Mouse (Mus musculus): ENCODE measurements around the gene Btn1a1.
A peak's percentile ranks its signal among the peaks of the same experiment; 100 is the strongest.

The Btn1a1 gene

DNA sequence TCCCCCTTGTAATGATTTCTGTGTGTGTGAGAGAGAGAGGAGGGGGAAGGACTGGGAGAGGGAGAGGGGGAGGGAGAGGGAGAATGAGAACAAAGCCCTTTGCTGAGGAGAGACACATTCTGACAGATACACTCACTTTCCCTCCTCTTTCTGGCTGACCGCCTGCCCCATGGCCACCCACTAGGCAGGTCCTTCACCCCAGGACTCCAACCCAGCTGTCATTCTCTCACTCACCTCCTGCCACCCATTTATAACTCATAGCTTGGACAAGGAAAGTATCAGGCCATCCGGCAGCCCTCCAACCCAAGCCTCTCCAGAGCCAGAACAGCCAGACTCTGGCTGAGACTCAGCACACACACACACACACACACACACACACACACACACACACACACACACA, 10.0 kb upstream of the Btn1a1 start:
- DNase-seq, result no peak

DNA sequence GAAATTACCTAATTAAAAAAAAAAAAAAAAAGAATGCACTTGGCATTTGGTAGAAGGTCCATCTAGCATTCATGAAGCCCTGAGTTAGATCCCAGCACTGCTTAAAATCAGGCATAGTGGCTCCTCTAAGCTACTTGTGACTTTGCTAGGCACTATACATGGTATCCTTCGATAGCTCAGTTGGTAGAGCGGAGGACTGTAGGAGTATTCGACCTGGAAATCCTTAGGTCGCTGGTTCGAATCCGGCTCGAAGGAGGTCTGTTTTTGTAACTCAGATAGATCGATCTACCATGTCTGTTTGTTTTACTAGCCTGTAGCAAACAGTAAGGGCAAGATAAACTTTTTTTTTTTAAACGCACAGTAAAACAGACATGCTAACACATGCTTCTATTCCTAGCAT, 1.2 kb upstream of the Btn1a1 start:
- DNase-seq, result peak; percentile 70

GRCm38 (mm10) chr13:23466306-23466705, 605 bp upstream of the Btn1a1 start:
- DNase-seq, result no peak

GRCm38 (mm10) chr13:23464841-23465366, 797 bp downstream of the Btn1a1 start:
- peak; percentile 3 for DNase-seq

GRCm38 (mm10) chr13:23464224-23464637, 1.5 kb downstream of the Btn1a1 start:
- DNase-seq, result peak; percentile 38

DNA sequence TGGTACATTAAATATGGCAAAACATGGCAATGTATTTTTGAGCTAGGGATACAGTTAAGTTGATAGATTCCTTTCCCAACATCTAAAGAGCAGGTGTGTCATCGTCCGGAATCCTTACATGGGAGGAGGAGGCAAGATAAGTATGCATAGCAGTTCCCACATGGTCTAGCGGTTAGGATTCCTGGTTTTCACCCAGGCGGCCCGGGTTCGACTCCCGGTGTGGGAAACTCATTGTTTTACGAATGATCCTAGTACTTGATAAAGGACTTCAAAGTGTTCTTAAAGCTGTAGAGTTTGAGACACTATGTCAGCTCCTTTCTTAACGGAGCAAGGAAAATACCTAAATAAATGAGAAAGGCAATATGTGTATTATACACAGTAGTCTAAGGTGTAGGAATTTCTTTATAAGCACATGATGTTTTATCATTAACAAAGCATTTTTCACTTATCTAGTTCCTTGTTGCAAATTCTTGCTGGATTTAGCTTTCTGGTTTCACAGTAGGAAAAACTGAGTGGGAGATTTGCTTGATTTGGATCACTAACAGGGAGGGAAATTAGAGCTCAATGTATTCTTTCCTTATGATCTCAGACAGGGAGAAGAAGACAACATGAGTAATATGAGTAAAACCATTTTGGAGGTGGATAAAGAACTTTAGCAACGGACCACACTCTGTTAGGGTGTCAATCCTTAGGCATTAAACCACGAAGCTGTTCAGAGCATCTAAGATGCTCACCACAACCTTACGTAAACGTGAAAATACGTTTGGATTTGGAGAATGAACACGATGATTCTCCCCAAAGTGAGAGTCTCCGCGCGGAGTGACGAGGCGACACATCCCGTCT, 2.1 kb downstream of the Btn1a1 start:
- DNase-seq, result peak; percentile 75

GRCm38 (mm10) chr13:23462669-23463068, 3.0 kb downstream of the Btn1a1 start:
- DNase-seq, result no peak

DNA sequence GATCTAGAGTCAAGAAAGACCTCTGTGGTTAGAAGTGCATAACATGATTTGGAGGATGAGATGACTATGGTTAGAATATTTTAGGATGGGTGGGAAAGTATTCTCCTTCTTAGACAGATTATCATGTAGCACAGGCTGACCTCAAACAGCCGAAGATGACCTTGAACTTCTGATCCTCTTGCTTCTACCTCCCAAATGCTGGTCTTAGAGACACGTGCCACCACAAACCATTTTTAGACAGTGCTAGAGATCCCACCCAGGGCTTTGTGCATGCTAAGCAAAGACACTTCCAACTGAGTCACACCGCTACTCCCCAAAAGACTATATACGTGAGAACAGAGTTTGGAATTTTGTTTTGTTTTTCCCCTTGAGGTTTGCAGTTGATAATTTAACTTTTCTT, 3.6 kb downstream of the Btn1a1 start:
- no peak for DNase-seq

GRCm38 (mm10) chr13:23459264-23459846, 6.3 kb downstream of the Btn1a1 start:
- no peak for DNase-seq

DNA sequence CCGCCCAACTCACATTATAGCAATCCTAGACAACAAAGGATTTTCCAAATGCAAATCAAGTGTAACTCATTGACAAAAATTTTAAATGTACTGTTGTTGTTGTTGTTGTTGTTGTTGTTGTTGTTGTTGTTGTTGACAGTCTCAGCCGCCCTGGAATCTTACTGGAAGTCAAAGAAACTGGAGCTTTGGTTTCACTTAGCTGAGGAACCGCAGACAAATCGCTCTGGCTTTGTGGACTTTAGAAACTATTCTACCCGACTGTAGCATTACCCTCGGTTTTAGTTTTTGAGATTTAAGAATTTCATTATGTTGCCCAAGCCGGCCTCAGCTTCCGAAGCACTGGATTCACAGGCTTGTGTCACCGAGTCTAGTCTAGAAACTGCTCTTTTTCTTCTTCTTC, 11.8 kb downstream of the Btn1a1 start:
- no peak for DNase-seq

- peak; percentile 83 for DNase-seq
Measured at GRCm38 (mm10) chr13:23453362-23453862, 12.3 kb downstream of the Btn1a1 start.

- DNase-seq, result peak; percentile 89
Measured at GRCm38 (mm10) chr13:23450398-23450797, 15.3 kb downstream of the Btn1a1 start.

- DNase-seq, result peak; percentile 64
Measured at GRCm38 (mm10) chr13:23449235-23450095, 16.2 kb downstream of the Btn1a1 start.

GRCm38 (mm10) chr13:23448758-23449157, 16.9 kb downstream of the Btn1a1 start:
- DNase-seq, result no peak

DNA sequence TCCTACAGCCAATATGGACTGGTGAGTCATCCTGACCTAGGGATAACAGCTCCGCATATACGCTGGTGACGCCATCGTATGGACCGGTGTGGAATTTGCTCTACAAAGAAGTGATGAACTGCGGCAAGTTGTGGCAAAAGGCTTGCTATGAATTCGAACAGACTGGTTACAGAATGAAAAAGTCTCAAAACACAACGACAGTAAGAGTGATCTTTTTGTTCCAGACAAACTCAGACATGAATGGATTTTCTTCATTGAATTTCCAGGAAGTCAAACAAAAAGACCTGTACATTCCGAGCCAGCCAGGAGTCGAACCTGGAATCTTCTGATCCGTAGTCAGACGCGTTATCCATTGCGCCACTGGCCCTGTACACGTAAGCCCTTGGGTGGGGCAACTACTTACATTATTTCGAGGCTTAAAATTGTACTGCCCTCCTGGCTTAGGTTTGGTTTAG, 19.2 kb downstream of the Btn1a1 start:
- DNase-seq, result peak; percentile 92

- peak; percentile 95 for DNase-seq
Measured at GRCm38 (mm10) chr13:23445561-23446320, 20.0 kb downstream of the Btn1a1 start.

GRCm38 (mm10) chr13:23445156-23445555, 20.5 kb downstream of the Btn1a1 start:
- DNase-seq, result no peak

GRCm38 (mm10) chr13:23444451-23444850, 21.2 kb downstream of the Btn1a1 start:
- no peak for DNase-seq

GRCm38 (mm10) chr13:23439901-23440300, 25.8 kb downstream of the Btn1a1 start:
- DNase-seq, result no peak

- peak; percentile 33 for DNase-seq
Measured at GRCm38 (mm10) chr13:23438521-23438920, 27.2 kb downstream of the Btn1a1 start.

DNA sequence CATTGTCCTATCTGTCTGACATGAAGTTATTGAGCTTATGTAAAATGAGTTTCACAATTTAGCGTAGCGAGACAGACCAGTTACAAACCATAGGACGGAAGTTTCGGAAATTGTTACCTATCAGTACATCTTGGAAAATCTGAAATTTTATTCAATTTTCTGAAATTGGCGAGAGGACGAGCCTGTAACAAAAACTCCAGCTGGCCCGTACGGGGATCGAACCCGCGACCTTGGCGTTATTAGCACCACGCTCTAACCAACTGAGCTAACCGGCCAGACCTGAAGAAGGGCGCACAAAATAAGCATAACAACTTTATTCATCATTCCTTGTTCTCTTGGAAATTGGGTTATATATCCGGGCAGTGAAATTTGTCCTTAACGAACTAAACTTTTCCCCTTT, 27.8 kb downstream of the Btn1a1 start:
- DNase-seq, result peak; percentile 93

All from kidney, adult 18-20 months (tissue).